Mouse (Mus musculus): Measurements from ENCODE around the gene Pias4. TPM values are rescaled to one million over a fixed set of nuclear protein-coding genes. Genes with fewer than 3 reads are reported as not detected.
A peak's percentile ranks its signal among the peaks of the same experiment; 100 is the strongest.

Pias4 gene
- total RNA-seq, 2 experiments from 2014 or later: 15.6 to 17.4 TPM

DNA sequence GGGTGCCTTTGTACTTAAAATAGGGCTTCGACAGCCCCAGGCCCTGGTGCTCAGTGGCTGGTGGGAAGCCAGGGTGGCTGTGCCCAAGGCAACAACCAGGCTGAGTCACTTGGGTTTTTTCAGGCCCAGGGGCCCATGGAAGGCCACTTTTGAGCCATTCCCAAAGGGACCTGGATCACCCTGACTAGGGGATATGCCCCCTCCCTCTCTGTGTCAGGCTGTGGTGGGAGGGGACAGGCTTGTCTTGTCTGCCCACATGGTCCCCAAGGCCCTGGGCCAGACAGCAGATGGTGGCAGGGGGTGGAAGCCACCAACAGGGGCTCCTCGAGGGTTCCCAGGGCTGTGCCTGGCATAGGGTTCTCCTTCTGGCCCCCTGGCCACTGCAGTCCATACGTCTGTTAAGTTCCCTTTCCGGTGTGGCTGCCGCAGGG, 25.2 kb downstream of the Pias4 start:
- intact Hi-C loops (cut with DNase I): no loop called here
- DNase-seq (ENCODE audit: low spot score): no peak

- no peak for DNase-seq (ENCODE audit: low spot score)
- intact Hi-C loops (cut with DNase I): no loop called here
Observed at GRCm38 (mm10) chr10:81141455-81142210, 26.1 kb downstream of the Pias4 start.

GRCm38 (mm10) chr10:81140717-81141454, 26.8 kb downstream of the Pias4 start:
- intact Hi-C loops (cut with DNase I): no loop called here
- DNase-seq (ENCODE audit: low spot score): peak; percentile 54

- intact Hi-C loops (cut with DNase I): no loop called here
- no peak for DNase-seq (ENCODE audit: low spot score)
Observed at GRCm38 (mm10) chr10:81140005-81140404, 27.7 kb downstream of the Pias4 start.

- intact Hi-C loops (cut with DNase I): loop anchor here (2.0 kb wide), 1 partner anchor 27 kb away; the partner anchor contains the start of gene Pias4
- DNase-seq (ENCODE audit: low spot score): no peak
Observed at GRCm38 (mm10) chr10:81139529-81139846, 28.2 kb downstream of the Pias4 start.

- intact Hi-C loops (cut with DNase I): loop anchor here (2.0 kb wide), 1 partner anchor 28 kb away; the partner anchor contains the start of gene Pias4
Observed at GRCm38 (mm10) chr10:81138821-81139528, 28.7 kb downstream of the Pias4 start.

DNA sequence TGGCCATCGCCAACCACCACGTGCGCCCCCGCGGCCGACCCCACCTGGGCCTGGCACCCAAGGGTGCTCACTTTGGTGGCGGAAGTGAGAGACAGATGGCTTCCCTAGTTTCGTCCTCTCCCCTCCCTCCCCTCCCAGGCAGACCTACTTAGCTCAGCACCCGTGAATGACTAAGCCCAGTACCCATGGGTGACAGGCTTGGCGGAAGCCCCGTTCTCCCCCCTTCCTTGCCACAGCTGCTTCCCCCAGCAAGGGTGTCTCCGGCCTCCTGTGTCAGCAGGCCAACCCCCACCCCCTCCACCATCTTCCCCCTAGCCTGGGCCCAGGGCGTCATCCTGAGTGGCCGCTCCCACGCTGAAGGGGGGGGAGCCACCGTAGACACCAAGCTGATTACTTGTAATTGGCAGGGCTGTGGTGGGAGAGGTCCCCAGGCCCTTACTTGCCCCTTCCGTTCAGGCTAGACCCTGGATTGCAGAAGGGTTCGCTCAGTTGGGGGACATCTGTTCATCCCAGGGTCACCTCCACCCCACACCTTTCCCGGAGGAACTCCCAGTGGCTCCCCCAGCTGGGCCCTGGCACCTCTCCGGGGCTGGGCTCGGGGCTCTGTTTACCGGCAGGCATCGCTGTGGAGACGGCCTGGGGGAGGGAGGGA, 29.5 kb downstream of the Pias4 start:
- DNase-seq (ENCODE audit: low spot score): no peak
- intact Hi-C loops (cut with DNase I): loop anchor here (2.0 kb wide), 1 partner anchor 29 kb away; the partner anchor contains the start of gene Pias4

More at GRCm38 (mm10) chr10:81138821-81139528, 28.7 kb downstream of the Pias4 start:
- DNase-seq (ENCODE audit: low spot score): no peak

DNA sequence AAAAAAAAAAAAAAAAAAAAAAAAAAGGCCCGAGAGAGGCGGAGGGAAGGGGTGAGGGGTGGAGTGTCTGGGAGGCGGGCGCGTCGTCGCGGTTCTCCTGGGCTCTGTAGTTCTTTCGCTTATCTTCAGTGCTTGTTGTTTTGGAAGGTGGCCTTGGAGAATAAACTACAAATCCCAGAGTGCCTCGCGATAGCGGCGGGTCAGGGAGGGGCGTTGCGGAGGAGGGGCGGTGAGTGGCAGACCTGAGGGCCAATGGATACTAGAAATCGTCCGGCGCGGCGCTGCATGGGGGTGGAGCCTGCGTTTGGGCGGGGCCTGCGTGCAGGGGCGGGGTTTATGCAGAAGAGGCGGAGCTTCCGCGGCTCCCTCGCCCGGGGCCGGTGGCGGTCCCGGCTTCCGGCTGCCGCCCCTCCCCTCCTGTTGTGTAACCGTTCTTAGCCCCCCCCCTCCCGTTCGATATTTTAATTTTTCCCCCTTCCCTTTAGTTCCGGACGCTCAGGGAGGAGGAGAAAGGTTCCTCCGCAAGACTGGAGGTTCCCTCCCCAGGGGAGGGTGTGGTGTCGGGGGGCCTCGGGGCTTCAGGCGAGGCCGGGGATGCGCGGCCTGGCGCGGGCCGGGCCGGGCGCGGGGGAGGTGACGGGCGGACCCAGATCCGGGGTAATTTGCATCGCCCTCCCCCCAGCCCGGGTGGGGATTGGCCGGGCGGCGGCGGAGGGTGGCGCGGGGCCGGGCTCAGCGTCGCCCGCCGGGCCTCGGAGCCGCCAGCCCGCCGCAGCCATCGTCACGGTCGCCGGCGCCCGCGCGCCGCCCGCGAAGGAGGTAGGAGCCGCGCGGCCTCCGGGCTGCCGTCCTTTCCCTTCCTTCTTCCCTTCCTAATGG, 30.2 kb downstream of the Pias4 start:
- peak; percentile 98 for DNase-seq (ENCODE audit: low spot score)
- intact Hi-C loops (cut with DNase I): loop anchor here (2.0 kb wide), 1 partner anchor 29 kb away; the partner anchor contains the start of gene Pias4

- intact Hi-C loops (cut with DNase I): no loop called here
- peak; percentile 70 for DNase-seq (ENCODE audit: low spot score)
Observed at GRCm38 (mm10) chr10:81136706-81137231, 31.0 kb downstream of the Pias4 start.

GRCm38 (mm10) chr10:81135831-81136705, 31.7 kb downstream of the Pias4 start:
- intact Hi-C loops (cut with DNase I): loop anchor here (2.0 kb wide), 1 partner anchor 31 kb away; the partner anchor contains the start of gene Map2k2
- peak; percentile 71 for DNase-seq (ENCODE audit: low spot score)

- intact Hi-C loops (cut with DNase I): loop anchor here (2.0 kb wide), 1 partner anchor 30 kb away; the partner anchor contains the start of gene Map2k2
- DNase-seq (ENCODE audit: low spot score): no peak
Observed at GRCm38 (mm10) chr10:81134966-81135681, 32.6 kb downstream of the Pias4 start, which contains the start of gene Zbtb7a. Gene Zbtb7a (plus strand): TSS chr10:81135220.

DNA sequence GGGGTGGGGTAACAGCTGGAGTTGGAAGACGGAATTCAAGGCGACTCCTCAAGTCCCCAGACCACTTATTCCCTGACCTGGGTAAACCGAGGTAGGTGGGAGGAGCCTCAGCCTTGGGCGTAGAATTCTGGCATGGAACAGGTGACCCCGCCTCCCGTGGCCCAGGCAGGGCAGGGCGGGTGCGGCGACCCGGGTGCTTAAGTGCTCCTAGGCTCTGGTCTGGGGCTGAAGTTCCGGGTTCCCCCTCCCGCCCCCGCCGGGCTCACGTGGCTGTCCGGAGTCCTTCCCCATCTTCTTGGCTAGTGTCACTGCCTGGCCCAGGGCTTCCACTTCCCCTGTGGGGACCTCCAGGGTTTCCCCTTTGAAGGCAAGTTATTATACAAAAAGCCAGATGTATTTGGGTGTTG, 33.5 kb downstream of the Pias4 start:
- peak; percentile 73 for DNase-seq (ENCODE audit: low spot score)

DNA sequence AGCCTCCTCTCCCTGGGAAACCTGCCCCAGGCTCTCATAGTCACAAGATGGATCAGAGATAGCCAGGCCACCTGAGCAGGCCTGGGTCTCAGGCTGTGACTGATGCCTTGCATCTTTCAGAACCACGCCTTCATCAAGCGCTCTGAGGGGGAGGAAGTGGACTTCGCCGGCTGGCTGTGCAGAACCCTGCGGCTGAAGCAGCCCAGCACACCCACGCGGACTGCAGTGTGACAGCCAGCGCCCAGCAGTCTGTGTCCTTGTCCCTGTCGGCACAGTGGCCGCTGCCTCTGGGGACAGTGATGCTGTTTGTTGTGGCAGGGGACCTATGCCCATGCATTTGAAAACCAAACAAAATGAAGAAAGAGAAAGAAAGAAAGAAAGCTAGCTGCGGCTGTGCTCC, 44.2 kb downstream of the Pias4 start:
- intact Hi-C loops (cut with DNase I): no loop called here

More for the DNA sequence above, 33.5 kb downstream of the Pias4 start:
- intact Hi-C loops (cut with DNase I): loop anchor here (2.0 kb wide), 1 partner anchor 29 kb away; the partner anchor contains the start of gene Map2k2

DNA sequence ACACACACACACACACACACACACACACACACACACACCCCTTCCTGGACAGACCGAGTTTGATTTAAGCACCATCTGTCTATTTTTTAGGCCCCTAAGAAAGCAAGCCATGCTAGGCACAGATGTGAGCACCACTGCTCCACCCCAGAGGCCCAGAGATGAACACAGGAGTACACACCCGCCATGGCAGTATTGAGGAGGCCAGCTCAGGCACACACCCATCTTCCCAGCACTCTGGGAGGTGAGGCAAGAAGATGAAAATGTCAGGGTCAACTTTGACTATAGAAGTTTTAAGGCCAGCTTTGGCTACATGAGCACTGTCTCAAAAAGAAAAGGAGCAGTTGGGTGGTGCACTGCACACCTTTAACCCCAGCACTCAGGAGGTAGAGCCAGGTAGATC, 44.8 kb downstream of the Pias4 start:
- DNase-seq (ENCODE audit: low spot score): no peak
- intact Hi-C loops (cut with DNase I): no loop called here

More for the DNA sequence above, 44.2 kb downstream of the Pias4 start:
- no peak for DNase-seq (ENCODE audit: low spot score)

GRCm38 (mm10) chr10:81120650-81121049, 47.1 kb downstream of the Pias4 start:
- intact Hi-C loops (cut with DNase I): no loop called here
- DNase-seq (ENCODE audit: low spot score): no peak

- no peak for DNase-seq (ENCODE audit: low spot score)
- intact Hi-C loops (cut with DNase I): no loop called here
Observed at GRCm38 (mm10) chr10:81119625-81120024, 48.1 kb downstream of the Pias4 start.

DNA sequence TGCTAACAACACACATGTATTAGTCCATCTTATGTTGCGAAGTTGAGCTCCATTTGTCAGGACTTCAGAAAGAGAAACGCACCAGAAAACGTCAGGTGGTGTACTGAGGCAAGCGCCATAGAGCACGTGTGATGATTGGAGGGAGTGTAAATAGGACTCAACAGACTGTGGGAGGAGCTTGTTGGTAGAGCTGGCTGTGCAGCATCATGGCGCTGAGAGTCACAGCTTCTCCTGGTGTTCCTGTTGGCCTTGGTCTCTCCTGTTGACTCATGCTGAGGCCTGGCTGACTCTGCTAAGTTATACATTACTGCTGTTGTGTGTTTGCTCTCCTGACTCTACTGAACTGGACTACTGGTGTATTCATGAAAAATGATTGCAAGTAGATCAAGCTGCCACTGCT, 54.8 kb downstream of the Pias4 start:
- no peak for DNase-seq (ENCODE audit: low spot score)
- intact Hi-C loops (cut with DNase I): no loop called here

Measured in heart, postnatal 25 days (tissue).